Mouse (Mus musculus) ES-E14 (cell line): Measurements from ENCODE around the gene Tmem248. TPM values are rescaled to one million over a fixed set of nuclear protein-coding genes. Genes with fewer than 3 reads are reported as not detected.
A peak's percentile ranks its signal among the peaks of the same experiment; 100 is the strongest.

Source experiments
- DNase-seq: peaks from one replicate; pipeline ENCODE4 v3.0.0-alpha.2; 2013; ENCODE audit warnings: low read depth, low spot score
- H3K27ac ChIP-seq: 2 replicates; pipeline ENCODE4 v1.5.1; 2012; ENCODE audit warnings: low read depth, mild to moderate bottlenecking, low read length, moderate library complexity, mixed read lengths; ENCODE audit not compliant: poor library complexity, insufficient read depth, severe bottlenecking
- H3K36me3 ChIP-seq: 2 replicates; pipeline ENCODE4 v1.6.1; 2012; ENCODE audit warnings: mild to moderate bottlenecking, low read length, moderate library complexity, mixed read lengths; ENCODE audit not compliant: control insufficient read depth, poor library complexity, insufficient read depth, severe bottlenecking
- H3K4me1 ChIP-seq, 2 experiments: fragments of 150-350 bp in 1 of 2; sonication (generic) in 1 of 2; 2 replicates each; pipeline ENCODE4 v1.6.1; 2012; ENCODE audit warnings: low read length in 2 of 2, mild to moderate bottlenecking in 1 of 2, mixed read lengths in 1 of 2; ENCODE audit not compliant: control insufficient read depth in 2 of 2, insufficient read depth in 2 of 2, poor library complexity in 1 of 2
- H3K4me3 ChIP-seq, 2 experiments: fragments of 150-350 bp in 1 of 2; sonication (generic) in 1 of 2; 2 replicates each; pipeline ENCODE4 v1.5.1; 2012; ENCODE audit warnings: low read length in 2 of 2, low read depth in 1 of 2, mild to moderate bottlenecking in 1 of 2, mixed read lengths in 1 of 2; ENCODE audit not compliant: insufficient read depth in 1 of 2, poor library complexity in 1 of 2, severe bottlenecking in 1 of 2
- H3K9ac ChIP-seq: 2 replicates; pipeline ENCODE4 v1.6.1; 2012; ENCODE audit warnings: low read depth, mild to moderate bottlenecking, low read length, mixed read lengths; ENCODE audit not compliant: poor library complexity, insufficient read depth, severe bottlenecking
- H3K9me3 ChIP-seq: fragments of 150-350 bp; sonication (generic); 2 replicates; pipeline ENCODE4 v1.6.1; 2012; ENCODE audit warnings: low read depth, mild to moderate bottlenecking, low read length; ENCODE audit not compliant: control insufficient read depth, insufficient read depth
- CHD2 ChIP-seq: IDR thresholded peaks from 2 replicates; pipeline ENCODE4 v1.6.1; 2014; ENCODE audit warnings: mild to moderate bottlenecking, low read depth, low read length, inconsistent platforms
- HCFC1 ChIP-seq: IDR thresholded peaks from 2 replicates; pipeline ENCODE4 v1.6.1; 2012; ENCODE audit warnings: low read length, inconsistent platforms, borderline replicate concordance; ENCODE audit not compliant: insufficient read depth
- MAFK ChIP-seq: IDR thresholded peaks from 2 replicates; pipeline ENCODE4 v1.6.1; 2014; ENCODE audit warnings: mild to moderate bottlenecking, low read depth, low read length, inconsistent platforms; ENCODE audit not compliant: insufficient read depth
- ZC3H11A ChIP-seq: IDR thresholded peaks from 2 replicates; pipeline ENCODE4 v1.6.1; 2012; ENCODE audit warnings: low read depth, mild to moderate bottlenecking, inconsistent platforms, low read length, borderline replicate concordance
- ZNF384 ChIP-seq: IDR thresholded peaks from 2 replicates; pipeline ENCODE4 v1.6.1; 2012; ENCODE audit warnings: low read depth, low read length, inconsistent platforms
- in situ Hi-C, 2 experiments: fragments of 600-800 bp; cut with MboI; formaldehyde crosslinking; loops; one replicate each; pipeline ENCODE4 v1.15.1; 2025; ENCODE audit warnings: low sequenced_read_pairs in 2 of 2, inconsistent platforms in 1 of 2; ENCODE audit not compliant: unreplicated experiment in 2 of 2
- total RNA-seq: library from RNA; depleted of rRNA; stranded (reverse); fragments of 300-350 nt; gene quantifications from 2 replicates; pipeline ENCODE4 v1.2.3, GENCODE M21; 2012

Tmem248 gene
- total RNA-seq, 1 experiment, result 83.1 TPM

- Histone ChIP-seq H3K4me1 (peaks cover 5 to 6% of the 10 kb centered on the region in 2 experiments; a peak in 3 of 4 replicates), H3K27ac (no peak overlapping the region), H3K9me3 (no peaks in the 10 kb centered on the region), H3K9ac (peak overlapping the region; percentile 89), H3K4me3 (peak overlapping the region; percentile 99 to 100), H3K36me3 (no peaks in the 10 kb centered on the region)
- DNase-seq, result no peak
- in situ Hi-C loops, result no loop called here
- no peak for TF ChIP-seq ZC3H11A
- no peak for TF ChIP-seq ZNF384
- no peak for TF ChIP-seq HCFC1
- TF ChIP-seq CHD2, result no peak
- no peak for TF ChIP-seq MAFK
These were observed 44.8 kb upstream of the Tmem248 start for GRCm38 (mm10) chr5:130171956-130172601.

GRCm38 (mm10) chr5:130173012-130173411 lies 43.9 kb upstream of the Tmem248 start:
- Histone ChIP-seq H3K9ac (no peak overlapping the region; the same call in 1 of the 2 replicates), H3K4me3 (peak overlapping the region in 1 of 2 experiments; percentile 100; a peak in 1 of 4 replicates), H3K36me3 (no peaks in the 10 kb centered on the region), H3K4me1 (peaks cover 5 to 8% of the 10 kb centered on the region in 2 experiments; a peak in 3 of 4 replicates), H3K9me3 (no peaks in the 10 kb centered on the region), H3K27ac (no peak overlapping the region)
- no peak for DNase-seq
- no peak for TF ChIP-seq ZC3H11A
- in situ Hi-C loops, result no loop called here

- TF ChIP-seq ZNF384 (no peak), ZC3H11A (no peak), MAFK (no peak), HCFC1 (no peak), CHD2 (no peak)
- no peak for DNase-seq
- Histone ChIP-seq H3K4me1 (peaks cover 6 to 8% of the 10 kb centered on the region in 2 experiments), H3K4me3 (no peak overlapping the region), H3K9ac (0 out of 2 replicates have a peak overlapping the region, but pooled peaks have one; percentile 31), H3K36me3 (no peaks in the 10 kb centered on the region), H3K9me3 (no peaks in the 10 kb centered on the region), H3K27ac (no peak overlapping the region)
- in situ Hi-C loops, result no loop called here
These were observed 39.0 kb upstream of the Tmem248 start for GRCm38 (mm10) chr5:130177871-130178270.

GRCm38 (mm10) chr5:130180362-130180761 lies 36.5 kb upstream of the Tmem248 start:
- peaks cover 4 to 7% of the 10 kb centered on the region in 2 experiments; a peak in 3 of 4 replicates for H3K4me1 ChIP-seq
- H3K9ac ChIP-seq, result no peak overlapping the region
- in situ Hi-C loops, result no loop called here
- H3K9me3 ChIP-seq, result no peaks in the 10 kb centered on the region
- DNase-seq, result no peak
- H3K27ac ChIP-seq, result peak overlapping the region; percentile 37; the same call in 1 of the 2 replicates
- H3K36me3 ChIP-seq, result no peaks in the 10 kb centered on the region
- TF ChIP-seq HCFC1 (no peak), ZC3H11A (no peak), MAFK (no peak)
- H3K4me3 ChIP-seq, result no peak overlapping the region
